Mouse (Mus musculus) lung, postnatal 0 days (tissue): Measurements from ENCODE around the gene Mturn.

ENCODE experiments used
- CTCF ChIP-seq: IDR thresholded peaks from 2 replicates; pipeline ENCODE4 v1.5.1; 2016; ENCODE audit warnings: antibody characterized with exemption, mild to moderate bottlenecking
- EP300 ChIP-seq: IDR thresholded peaks from 2 replicates; pipeline ENCODE4 v1.6.1; 2016; ENCODE audit warnings: antibody characterized with exemption, mild to moderate bottlenecking, control low read depth

GRCm38 (mm10) chr6:54685716-54686395 lies 4.4 kb downstream of the Mturn start:
- no peak for TF ChIP-seq CTCF
- TF ChIP-seq EP300, result no peak
